In the genomic region with DNA sequence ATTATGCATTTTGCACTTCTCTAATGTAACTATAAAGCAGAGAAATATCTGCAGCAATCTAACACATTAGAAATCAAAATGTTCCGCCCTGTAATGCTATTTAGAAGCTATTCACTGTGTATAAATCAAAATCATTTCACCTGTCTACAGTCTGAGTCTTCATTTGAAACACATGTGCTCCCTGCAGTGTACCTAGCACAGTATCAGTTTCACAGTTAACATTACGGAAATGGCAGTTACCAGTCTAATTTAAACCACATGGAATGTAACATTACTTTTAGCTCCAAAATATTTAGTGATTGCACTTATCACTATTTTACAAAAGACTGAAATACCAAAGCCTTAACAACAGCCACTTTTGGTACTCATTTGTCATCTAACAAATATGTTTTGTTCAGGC, we compare ENCODE assay signal across 18 mouse cellular contexts.
"Had no signal": no experiment of that assay in that cellular context is flagged by ENCODE, and none has a peak within 500 bp of the region (broad histone marks: within the 10 kb centered on the region; RNA-seq: fewer than 3 reads in every experiment).

No protein-coding gene starts in this region.

- H3K9me3 ChIP-seq: limb, embryonic 15.5 days had no signal

- H3K4me1 ChIP-seq: limb, embryonic 15.5 days had no signal

- H3K4me3 ChIP-seq: layer of hippocampus, adult 2 months; left cerebral cortex, adult 2 months; limb, embryonic 15.5 days; megakaryocyte, embryonic 14.5 days had no signal

- H3K4me2 ChIP-seq: limb, embryonic 15.5 days; liver, embryonic 11.5 days; lung, embryonic 14.5 days; midbrain, embryonic 11.5 days had no signal

- H3K27ac ChIP-seq: layer of hippocampus, adult 2 months; left cerebral cortex, adult 2 months; limb, embryonic 15.5 days; liver, embryonic 14.5 days; macrophage had no signal

- H3K9ac ChIP-seq: limb, embryonic 15.5 days; liver, embryonic 14.5 days; liver, postnatal 0 days; lung, embryonic 14.5 days had no signal

- DNase-seq: kidney, adult 18-20 months; kidney, adult 9 months; kidney, postnatal 14 days; layer of hippocampus, adult 9-11 months; liver, postnatal 0 days; lung, embryonic 14.5 days; midbrain, embryonic 14.5 days; thymus, adult 18-20 months; thymus, postnatal 36 days had no signal

- ATAC-seq: liver, postnatal 0 days; lung, postnatal 0 days had no signal

- H3K36me3 ChIP-seq: limb, embryonic 15.5 days had no signal
